Mouse (Mus musculus) liver, embryonic 16.5 days (tissue): ENCODE results near the gene Grid2. TPM values are rescaled to one million over a fixed set of nuclear protein-coding genes. Genes with fewer than 3 reads are reported as not detected.

Experiments
- ATAC-seq: fragments of 200-750 bp; cut with Nextera tagmentation; 2 replicates; pipeline ENCODE4 v1.8.0; 2017; ENCODE audit warnings: low read depth, mild to moderate bottlenecking, moderate number of reproducible peaks, moderate library complexity
- H3K27ac ChIP-seq: fragments of 300-500 bp; sonication (generic); 2 replicates; pipeline ENCODE4 v1.5.1; 2014; ENCODE audit warnings: mild to moderate bottlenecking, low read length
- H3K27me3 ChIP-seq: fragments of 300-500 bp; sonication (generic); 2 replicates; pipeline ENCODE4 v1.6.1; 2014; ENCODE audit warnings: low read depth, low read length, mixed read lengths; ENCODE audit not compliant: control insufficient read depth, insufficient read depth
- H3K36me3 ChIP-seq: fragments of 300-500 bp; sonication (generic); 2 replicates; pipeline ENCODE4 v1.6.1; 2014; ENCODE audit warnings: mild to moderate bottlenecking; ENCODE audit not compliant: control insufficient read depth, insufficient read depth
- H3K4me1 ChIP-seq: fragments of 300-500 bp; sonication (generic); 2 replicates; pipeline ENCODE4 v1.6.1; 2014; ENCODE audit warnings: low read depth, low read length, mixed read lengths; ENCODE audit not compliant: control insufficient read depth
- H3K4me2 ChIP-seq: fragments of 300-500 bp; sonication (generic); 2 replicates; pipeline ENCODE4 v1.6.1; 2014; ENCODE audit warnings: low read depth, low read length, mixed read lengths
- H3K4me3 ChIP-seq: fragments of 300-500 bp; sonication (generic); 2 replicates; pipeline ENCODE4 v1.5.1; 2014; ENCODE audit warnings: low read depth, mild to moderate bottlenecking, low read length
- H3K9ac ChIP-seq: fragments of 300-500 bp; sonication (generic); 2 replicates; pipeline ENCODE4 v1.6.1; 2014; ENCODE audit warnings: low read depth, low read length
- H3K9me3 ChIP-seq: fragments of 300-500 bp; sonication (generic); replicated peaks from 2 replicates; pipeline ENCODE4 v1.6.1; 2016; ENCODE audit warnings: low read length; ENCODE audit not compliant: control insufficient read depth
- WGBS: fragments of 180-500 bp; shearing (Covaris S2); extraction: QIAGEN DNeasy Blood & Tissue Kit; methylation state at CpG from one replicate; pipeline ENCODE4 v1.1.7; 2014; ENCODE audit not compliant: insufficient replicate concordance; 5-methylcytosine and 5-hydroxymethylcytosine counted together
- polyA plus RNA-seq: library from polyadenylated mRNA; unstranded; fragments of >200 nt; fragmentation: Nextera tagmentation; extraction: Ambion mirVana; gene quantifications from 2 replicates; pipeline ENCODE4 v1.2.1, GENCODE M21; 2015

The Grid2 gene
- polyA plus RNA-seq, 1 experiment from 2014 or later = not detected

- Histone ChIP-seq H3K9ac (no peak overlapping the region), H3K36me3 (no peaks in the 10 kb centered on the region), H3K27ac (no peak overlapping the region), H3K4me3 (no peak overlapping the region), H3K9me3 (no peaks in the 10 kb centered on the region), H3K4me2 (no peak overlapping the region), H3K4me1 (no peaks in the 10 kb centered on the region), H3K27me3 (no peaks in the 10 kb centered on the region)
- no peak for ATAC-seq
- 31% methylated on average over 3 of the region's 3 CpGs for WGBS
Measured at GRCm38 (mm10) chr6:64605753-64606152, 1350.1 kb downstream of the Grid2 start.

- H3K36me3 ChIP-seq = no peaks in the 10 kb centered on the region
- no peaks in the 10 kb centered on the region for H3K9me3 ChIP-seq
- H3K4me2 ChIP-seq = no peak overlapping the region
- H3K4me1 ChIP-seq = no peaks in the 10 kb centered on the region
- H3K4me3 ChIP-seq = no peak overlapping the region
- ATAC-seq = no peak
- H3K9ac ChIP-seq = no peak overlapping the region
- H3K27me3 ChIP-seq = no peaks in the 10 kb centered on the region
- no peak overlapping the region for H3K27ac ChIP-seq
- WGBS = 69% methylated on average over 1 of the region's 1 CpGs
Measured at GRCm38 (mm10) chr6:64607041-64607440, 1351.4 kb downstream of the Grid2 start.

GRCm38 (mm10) chr6:64607942-64608341, 1352.3 kb downstream of the Grid2 start:
- H3K27ac ChIP-seq = no peak overlapping the region
- H3K9ac ChIP-seq = no peak overlapping the region
- no peak for ATAC-seq
- no peaks in the 10 kb centered on the region for H3K36me3 ChIP-seq
- H3K4me2 ChIP-seq = no peak overlapping the region
- no peaks in the 10 kb centered on the region for H3K27me3 ChIP-seq
- WGBS = 3% methylated on average over 1 of the region's 1 CpGs
- no peaks in the 10 kb centered on the region for H3K9me3 ChIP-seq
- H3K4me3 ChIP-seq = no peak overlapping the region
- no peaks in the 10 kb centered on the region for H3K4me1 ChIP-seq

GRCm38 (mm10) chr6:64616843-64617242, 1361.2 kb downstream of the Grid2 start:
- no peaks in the 10 kb centered on the region for H3K27me3 ChIP-seq
- no peak overlapping the region for H3K9ac ChIP-seq
- no peak overlapping the region for H3K4me2 ChIP-seq
- H3K4me1 ChIP-seq = no peaks in the 10 kb centered on the region
- ATAC-seq = no peak
- 48% methylated on average over 4 of the region's 4 CpGs for WGBS
- H3K4me3 ChIP-seq = no peak overlapping the region
- H3K36me3 ChIP-seq = no peaks in the 10 kb centered on the region
- no peak overlapping the region for H3K27ac ChIP-seq
- H3K9me3 ChIP-seq = no peaks in the 10 kb centered on the region

GRCm38 (mm10) chr6:64617417-64618135, 1361.9 kb downstream of the Grid2 start:
- Histone ChIP-seq H3K36me3 (no peaks in the 10 kb centered on the region), H3K4me3 (no peak overlapping the region), H3K27ac (no peak overlapping the region), H3K27me3 (no peaks in the 10 kb centered on the region), H3K9me3 (no peaks in the 10 kb centered on the region), H3K9ac (no peak overlapping the region), H3K4me1 (no peaks in the 10 kb centered on the region), H3K4me2 (no peak overlapping the region)
- WGBS = 40% methylated on average over 8 of the region's 8 CpGs
- ATAC-seq = no peak

- Histone ChIP-seq H3K36me3 (no peaks in the 10 kb centered on the region), H3K4me2 (no peak overlapping the region), H3K9me3 (no peaks in the 10 kb centered on the region), H3K27ac (no peak overlapping the region), H3K27me3 (no peaks in the 10 kb centered on the region), H3K9ac (no peak overlapping the region), H3K4me1 (no peaks in the 10 kb centered on the region), H3K4me3 (no peak overlapping the region)
- ATAC-seq = no peak
- 32% methylated on average over 3 of the region's 3 CpGs for WGBS
Measured at GRCm38 (mm10) chr6:64623404-64623803, 1367.7 kb downstream of the Grid2 start.

- Histone ChIP-seq H3K27me3 (no peaks in the 10 kb centered on the region), H3K36me3 (no peaks in the 10 kb centered on the region)
Measured at GRCm38 (mm10) chr6:64647661-64648060, 1392.0 kb downstream of the Grid2 start.

GRCm38 (mm10) chr6:64648196-64648595, 1392.5 kb downstream of the Grid2 start:
- no peak for ATAC-seq
- Histone ChIP-seq H3K27ac (no peak overlapping the region), H3K27me3 (no peaks in the 10 kb centered on the region), H3K4me3 (no peak overlapping the region), H3K36me3 (no peaks in the 10 kb centered on the region), H3K4me2 (no peak overlapping the region), H3K4me1 (no peaks in the 10 kb centered on the region), H3K9me3 (no peaks in the 10 kb centered on the region), H3K9ac (no peak overlapping the region)
- WGBS = 49% methylated on average over 8 of the region's 8 CpGs

More at GRCm38 (mm10) chr6:64647661-64648060, 1392.0 kb downstream of the Grid2 start:
- Histone ChIP-seq H3K9ac (no peak overlapping the region), H3K4me2 (no peak overlapping the region), H3K4me3 (no peak overlapping the region), H3K4me1 (no peaks in the 10 kb centered on the region), H3K9me3 (no peaks in the 10 kb centered on the region), H3K27ac (no peak overlapping the region)
- no peak for ATAC-seq

GRCm38 (mm10) chr6:64649296-64650226, 1393.9 kb downstream of the Grid2 start:
- Histone ChIP-seq H3K36me3 (no peaks in the 10 kb centered on the region), H3K9ac (no peak overlapping the region), H3K4me3 (peak overlapping the region; percentile 8; the same call in 1 of the 2 replicates), H3K9me3 (no peaks in the 10 kb centered on the region), H3K27ac (no peak overlapping the region), H3K4me2 (peak overlapping the region; percentile 33), H3K4me1 (no peaks in the 10 kb centered on the region), H3K27me3 (no peaks in the 10 kb centered on the region)
- WGBS = 23% methylated on average over 20 of the region's 20 CpGs
- no peak for ATAC-seq
